Mouse (Mus musculus) forebrain, embryonic 14.5 days (tissue): ENCODE results near the gene Hoxa9. TPM values are rescaled to one million over a fixed set of nuclear protein-coding genes. Genes with fewer than 3 reads are reported as not detected.
A peak's percentile ranks its signal among the peaks of the same experiment; 100 is the strongest.

ENCODE experiments used
- ATAC-seq: fragments of 200-750 bp; cut with Nextera tagmentation; 2 replicates; pipeline ENCODE4 v1.8.0; 2017; ENCODE audit warnings: mild to moderate bottlenecking, moderate library complexity
- DNase-seq: peaks from one replicate; pipeline ENCODE4 v3.0.0-alpha.2; 2015; ENCODE audit warnings: low spot score
- H3K27ac ChIP-seq: fragments of 300-500 bp; sonication (generic); 2 replicates; pipeline ENCODE4 v1.5.1; 2014; ENCODE audit warnings: low read depth, mild to moderate bottlenecking, control low read depth, low read length, moderate library complexity
- H3K27me3 ChIP-seq: fragments of 300-500 bp; sonication (generic); replicated peaks from 2 replicates; pipeline ENCODE4 v1.6.1; 2014; ENCODE audit warnings: low read length, control low read depth, mixed read lengths; ENCODE audit not compliant: control insufficient read depth, insufficient read depth
- H3K36me3 ChIP-seq: fragments of 300-500 bp; sonication (generic); 2 replicates; pipeline ENCODE4 v1.6.1; 2014; ENCODE audit warnings: low read length, control low read depth; ENCODE audit not compliant: control insufficient read depth, insufficient read depth
- H3K4me1 ChIP-seq: fragments of 300-500 bp; sonication (generic); 2 replicates; pipeline ENCODE4 v1.6.1; 2014; ENCODE audit warnings: antibody characterized with exemption, low read length, control low read depth; ENCODE audit not compliant: control insufficient read depth, insufficient read depth
- H3K4me2 ChIP-seq: fragments of 300-500 bp; sonication (generic); 2 replicates; pipeline ENCODE4 v1.6.1; 2014; ENCODE audit warnings: mild to moderate bottlenecking, control low read depth, low read length
- H3K4me3 ChIP-seq: fragments of 300-500 bp; sonication (generic); 2 replicates; pipeline ENCODE4 v1.5.1; 2014; ENCODE audit warnings: low read depth, low read length, control low read depth
- H3K9ac ChIP-seq: fragments of 300-500 bp; sonication (generic); 2 replicates; pipeline ENCODE4 v1.6.1; 2014; ENCODE audit warnings: mild to moderate bottlenecking, low read length, control low read depth, moderate library complexity
- H3K9me3 ChIP-seq: fragments of 300-500 bp; sonication (generic); replicated peaks from 2 replicates; pipeline ENCODE4 v1.6.1; 2016; ENCODE audit warnings: low read length, control low read depth, mixed read lengths; ENCODE audit not compliant: control insufficient read depth
- WGBS: fragments of 180-500 bp; shearing (Covaris S2); extraction: QIAGEN DNeasy Blood & Tissue Kit; methylation state at CpG from one replicate; pipeline ENCODE4 v1.1.7; 2014; 5-methylcytosine and 5-hydroxymethylcytosine counted together
- polyA plus RNA-seq: library from polyadenylated mRNA; unstranded; fragments of >200 nt; fragmentation: Nextera tagmentation; extraction: Ambion mirVana; gene quantifications from 2 replicates; pipeline ENCODE4 v1.2.1, GENCODE M21; 2014

Gene Hoxa9
- polyA plus RNA-seq, 1 experiment from 2014 or later: not detected

GRCm38 (mm10) chr6:52220865-52221310 lies 10.0 kb downstream of the Hoxa9 start:
- no peak for DNase-seq
- H3K4me3 ChIP-seq: peak overlapping the region; percentile 37; the same call in 1 of the 2 replicates
- ATAC-seq: no peak
- no peak overlapping the region; the same call in 1 of the 2 replicates for H3K9ac ChIP-seq
- H3K27ac ChIP-seq: no peak overlapping the region
- H3K4me1 ChIP-seq: peaks cover 9% of the 10 kb centered on the region
- 5% methylated on average over 12 of the region's 12 CpGs for WGBS
- no peaks in the 10 kb centered on the region for H3K36me3 ChIP-seq
- H3K27me3 ChIP-seq: peaks cover 100% of the 10 kb centered on the region
- peak overlapping the region; percentile 68 for H3K4me2 ChIP-seq
- no peaks in the 10 kb centered on the region for H3K9me3 ChIP-seq

GRCm38 (mm10) chr6:52220003-52220864 lies 10.7 kb downstream of the Hoxa9 start:
- DNase-seq (no peak), ATAC-seq (no peak)
- no peak overlapping the region for H3K9ac ChIP-seq
- 9% methylated on average over 32 of the region's 32 CpGs for WGBS
- H3K4me3 ChIP-seq: no peak overlapping the region
- peaks cover 9% of the 10 kb centered on the region for H3K4me1 ChIP-seq
- H3K9me3 ChIP-seq: no peaks in the 10 kb centered on the region
- H3K27ac ChIP-seq: no peak overlapping the region
- no peaks in the 10 kb centered on the region for H3K36me3 ChIP-seq
- no peak overlapping the region for H3K4me2 ChIP-seq
- H3K27me3 ChIP-seq: peaks cover 100% of the 10 kb centered on the region

GRCm38 (mm10) chr6:52219234-52219942 lies 11.5 kb downstream of the Hoxa9 start:
- peaks cover 100% of the 10 kb centered on the region for H3K27me3 ChIP-seq
- H3K4me1 ChIP-seq: peaks cover 9% of the 10 kb centered on the region
- ATAC-seq: no peak
- no peak overlapping the region for H3K9ac ChIP-seq
- H3K9me3 ChIP-seq: no peaks in the 10 kb centered on the region
- H3K4me2 ChIP-seq: no peak overlapping the region
- 16% methylated on average over 9 of the region's 9 CpGs for WGBS
- H3K27ac ChIP-seq: no peak overlapping the region
- H3K36me3 ChIP-seq: no peaks in the 10 kb centered on the region
- DNase-seq: no peak
- H3K4me3 ChIP-seq: no peak overlapping the region

GRCm38 (mm10) chr6:52218643-52219215 lies 12.2 kb downstream of the Hoxa9 start:
- no peak overlapping the region for H3K4me3 ChIP-seq
- H3K4me1 ChIP-seq: peaks cover 9% of the 10 kb centered on the region
- H3K4me2 ChIP-seq: no peak overlapping the region
- DNase-seq: no peak
- peaks cover 100% of the 10 kb centered on the region for H3K27me3 ChIP-seq
- 6% methylated on average over 14 of the region's 14 CpGs for WGBS
- no peak overlapping the region for H3K27ac ChIP-seq
- no peak for ATAC-seq
- H3K9me3 ChIP-seq: no peaks in the 10 kb centered on the region
- H3K36me3 ChIP-seq: no peaks in the 10 kb centered on the region
- H3K9ac ChIP-seq: no peak overlapping the region

- Histone ChIP-seq H3K27me3 (peaks cover 100% of the 10 kb centered on the region), H3K9me3 (no peaks in the 10 kb centered on the region), H3K4me1 (peaks cover 9% of the 10 kb centered on the region), H3K9ac (no peak overlapping the region), H3K4me3 (no peak overlapping the region), H3K27ac (no peak overlapping the region), H3K4me2 (no peak overlapping the region), H3K36me3 (no peaks in the 10 kb centered on the region)
- DNase-seq: no peak
- no peak for ATAC-seq
- 2% methylated on average over 23 of the region's 23 CpGs for WGBS
Observed at GRCm38 (mm10) chr6:52217895-52218642, 12.8 kb downstream of the Hoxa9 start.

- Histone ChIP-seq H3K4me2 (peak overlapping the region; percentile 45), H3K27me3 (peaks cover 100% of the 10 kb centered on the region), H3K36me3 (no peaks in the 10 kb centered on the region), H3K4me3 (peak overlapping the region; percentile 15), H3K9ac (no peak overlapping the region), H3K27ac (no peak overlapping the region), H3K9me3 (no peaks in the 10 kb centered on the region), H3K4me1 (peaks cover 9% of the 10 kb centered on the region)
- ATAC-seq (peak; percentile 57), DNase-seq (no peak)
- under 1% methylated on average over 24 of the region's 25 CpGs for WGBS
Observed at GRCm38 (mm10) chr6:52217459-52217768, 13.5 kb downstream of the Hoxa9 start.

GRCm38 (mm10) chr6:52216691-52217458 lies 14.0 kb downstream of the Hoxa9 start:
- Histone ChIP-seq H3K9me3 (no peaks in the 10 kb centered on the region), H3K9ac (no peak overlapping the region), H3K27ac (no peak overlapping the region), H3K4me1 (peaks cover 9% of the 10 kb centered on the region), H3K27me3 (peaks cover 100% of the 10 kb centered on the region), H3K4me3 (peak overlapping the region; percentile 15), H3K36me3 (no peaks in the 10 kb centered on the region), H3K4me2 (peak overlapping the region; percentile 45)
- 2% methylated on average over 60 of the region's 60 CpGs for WGBS
- no peak for ATAC-seq
- no peak for DNase-seq
